Comparison of ENCODE assay signal across 9 mouse cellular contexts in the genomic region with DNA sequence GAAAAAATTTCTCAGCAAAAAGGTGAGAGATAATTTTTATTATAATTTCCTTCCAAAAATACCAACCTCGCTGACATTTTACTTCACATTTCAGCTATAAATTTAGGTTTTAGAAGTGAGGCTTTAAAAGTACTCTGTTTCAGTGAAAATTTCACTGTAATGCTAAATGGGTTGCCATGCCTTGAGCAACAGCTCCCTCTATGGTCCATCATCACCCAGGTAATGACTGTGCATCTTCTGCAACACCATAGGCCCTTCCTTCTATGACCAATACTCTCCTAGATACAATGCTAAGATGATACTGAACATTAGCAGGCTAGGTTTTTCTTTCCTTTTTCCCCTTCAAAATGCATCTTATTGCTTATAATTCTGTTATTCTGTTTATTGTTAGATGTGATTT.
DNase-seq lines count a peak whose midpoint lies in the region; ATAC-seq and TF ChIP-seq lines count a peak whose summit lies in the region.
"Had no signal": no experiment of that assay in that cellular context is flagged by ENCODE, and none has a peak within 500 bp of the region (broad histone marks: within the 10 kb centered on the region; RNA-seq: fewer than 3 reads in every experiment).

No protein-coding gene starts in this region.

- no peak overlapping the region for H3K4me3 ChIP-seq in midbrain, embryonic 11.5 days (ENCODE audit: low read depth, low read length)
- H3K4me3 ChIP-seq in midbrain, embryonic 10.5 days: no peak overlapping the region
- H3K4me3 ChIP-seq in midbrain, postnatal 0 days (ENCODE audit: low read depth, low read length): no peak overlapping the region
- no peak overlapping the region for H3K4me3 ChIP-seq in intestine, embryonic 15.5 days (replicated peaks)
- H3K4me3 ChIP-seq: liver, embryonic 13.5 days had no signal

- no peak overlapping the region for H3K4me2 ChIP-seq in midbrain, embryonic 11.5 days
- H3K4me2 ChIP-seq in midbrain, postnatal 0 days (ENCODE audit: low read depth, low read length, poor library complexity, severe bottlenecking): no peak overlapping the region
- no peak overlapping the region for H3K4me2 ChIP-seq in intestine, embryonic 15.5 days (replicated peaks)
- H3K4me2 ChIP-seq: liver, embryonic 13.5 days had no signal

- no peaks in the 10 kb centered on the region for H3K27me3 ChIP-seq in midbrain, embryonic 11.5 days (ENCODE audit: control insufficient read depth, insufficient read depth, low read length)
- H3K27me3 ChIP-seq in midbrain, embryonic 10.5 days (ENCODE audit: low read depth, poor library complexity, severe bottlenecking): no peaks in the 10 kb centered on the region
- no peaks in the 10 kb centered on the region for H3K27me3 ChIP-seq in midbrain, postnatal 0 days (ENCODE audit: insufficient read depth, low read length)
- H3K27me3 ChIP-seq in intestine, embryonic 15.5 days (replicated peaks): no peaks in the 10 kb centered on the region
- H3K27me3 ChIP-seq: liver, embryonic 13.5 days had no signal

- no peaks in the 10 kb centered on the region for H3K4me1 ChIP-seq in midbrain, embryonic 11.5 days (ENCODE audit: control insufficient read depth, insufficient read depth, low read length)
- no peaks in the 10 kb centered on the region for H3K4me1 ChIP-seq in midbrain, embryonic 10.5 days
- no peaks in the 10 kb centered on the region for H3K4me1 ChIP-seq in midbrain, postnatal 0 days (ENCODE audit: insufficient read depth, low read length)
- H3K4me1 ChIP-seq in intestine, embryonic 15.5 days (replicated peaks): no peaks in the 10 kb centered on the region
- H3K4me1 ChIP-seq: liver, embryonic 13.5 days had no signal

- peak; percentile 93 for TF ChIP-seq CTCF in midbrain, postnatal 0 days (IDR thresholded peaks at IDR 0.05)

- ATAC-seq in midbrain, embryonic 11.5 days (ENCODE audit: low FRiP score): peak; percentile 75
- peak; percentile 71; the same call in 1 of the 2 replicates for ATAC-seq in midbrain, postnatal 0 days (ENCODE audit: low FRiP score)
- ATAC-seq in intestine, embryonic 15.5 days: no peak

- no peak overlapping the region for H3K9ac ChIP-seq in midbrain, embryonic 11.5 days (ENCODE audit: low read length)
- H3K9ac ChIP-seq in midbrain, postnatal 0 days (replicated peaks; ENCODE audit: low read length, poor library complexity, severe bottlenecking): no peak overlapping the region
- no peak overlapping the region for H3K9ac ChIP-seq in intestine, embryonic 15.5 days
- H3K9ac ChIP-seq: liver, embryonic 13.5 days had no signal

- H3K9me3 ChIP-seq in midbrain, embryonic 11.5 days (ENCODE audit: control insufficient read depth, low read length): no peaks in the 10 kb centered on the region
- peaks cover 5% of the 10 kb centered on the region for H3K9me3 ChIP-seq in midbrain, embryonic 10.5 days (replicated peaks)
- no peaks in the 10 kb centered on the region for H3K9me3 ChIP-seq in midbrain, postnatal 0 days (ENCODE audit: low read length)
- H3K9me3 ChIP-seq in intestine, embryonic 15.5 days: no peaks in the 10 kb centered on the region
- H3K9me3 ChIP-seq: liver, embryonic 13.5 days had no signal

- no peak overlapping the region for H3K27ac ChIP-seq in midbrain, embryonic 11.5 days (ENCODE audit: low read depth, low read length)
- no peak overlapping the region for H3K27ac ChIP-seq in midbrain, embryonic 10.5 days (replicated peaks)
- no peak overlapping the region for H3K27ac ChIP-seq in midbrain, postnatal 0 days (ENCODE audit: low read depth, low read length)
- H3K27ac ChIP-seq in intestine, embryonic 15.5 days: no peak overlapping the region
- H3K27ac ChIP-seq: liver, embryonic 13.5 days had no signal

- DNase-seq in midbrain, embryonic 11.5 days (ENCODE audit: low spot score, missing footprints): no peak
- DNase-seq in midbrain, embryonic 10.5 days (ENCODE audit: low spot score): no peak
- peak; percentile 22 for DNase-seq in cerebellum, adult 8-10 months
- peak; percentile 34 for DNase-seq in forelimb bud, embryonic 11.5 days (ENCODE audit: low read depth, low spot score)
- peak; percentile 73 for DNase-seq in layer of hippocampus, adult 9-11 months
- DNase-seq in midbrain, postnatal 0 days (ENCODE audit: low spot score): peak; percentile 86
- no peak for DNase-seq in thymus, postnatal 10 days (ENCODE audit: low spot score in 2 of 2)
- DNase-seq: liver, embryonic 13.5 days had no signal

- 62% methylated on average over 1 of the region's 1 CpGs for WGBS in midbrain, embryonic 11.5 days
- WGBS in midbrain, embryonic 10.5 days: 54% methylated on average over 1 of the region's 1 CpGs
- WGBS in midbrain, postnatal 0 days: 23% methylated on average over 1 of the region's 1 CpGs
- WGBS in intestine, embryonic 15.5 days: 41% methylated on average over 1 of the region's 1 CpGs

- H3K36me3 ChIP-seq in midbrain, embryonic 11.5 days (ENCODE audit: control insufficient read depth, insufficient read depth, low read length): no peaks in the 10 kb centered on the region
- H3K36me3 ChIP-seq in midbrain, embryonic 10.5 days: no peaks in the 10 kb centered on the region
- H3K36me3 ChIP-seq in midbrain, postnatal 0 days (ENCODE audit: insufficient read depth, low read length): no peaks in the 10 kb centered on the region
- no peaks in the 10 kb centered on the region for H3K36me3 ChIP-seq in intestine, embryonic 15.5 days
- H3K36me3 ChIP-seq: liver, embryonic 13.5 days had no signal

Comparison
In these comparisons a context has a peak if more than half of its experiments do, and no peak if none do; other contexts are left out.
1. DNase-seq: peak in cerebellum, adult 8-10 months (single experiment), forelimb bud, embryonic 11.5 days (single experiment), layer of hippocampus, adult 9-11 months (single experiment) and midbrain, postnatal 0 days (single experiment); none in midbrain, embryonic 11.5 days (single experiment), midbrain, embryonic 10.5 days (single experiment) and thymus, postnatal 10 days (0 of 2).